Mouse (Mus musculus) erythroid progenitor cell, adult 5-6 weeks (primary cell): ENCODE measurements at regions not wholly inside any gene's neighbourhood (a gene's known extent, or its start where the extent isn't known, plus 50 kb on each side); places are given as distances from the start of the nearest gene placed in this dataset.

Experiments
- ATAC-seq: replicated peaks from 2 replicates; pipeline ENCODE4 v1.8.0; 2016; ENCODE audit warnings: moderate number of reproducible peaks, mild to moderate bottlenecking, moderate TSS enrichment, inconsistent platforms; ENCODE audit not compliant: poor library complexity, low FRiP score, severe bottlenecking

DNA sequence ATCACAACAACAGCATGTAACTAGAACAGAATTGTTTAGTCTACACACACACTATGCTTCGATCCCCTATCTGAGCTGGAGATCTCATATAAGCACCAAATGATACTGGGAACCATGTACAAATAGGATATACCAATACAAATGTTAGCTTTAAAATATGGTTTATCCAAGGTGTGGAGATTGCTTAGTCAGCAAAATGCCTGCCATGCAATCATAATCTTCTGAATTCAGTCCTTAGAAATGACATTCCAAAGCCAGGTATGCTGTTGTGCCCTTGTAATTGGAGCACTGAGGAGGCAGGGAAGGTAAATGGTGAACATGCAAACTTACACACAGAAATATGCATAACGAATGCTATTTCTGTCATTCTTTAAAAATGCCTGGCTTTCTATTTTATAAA is 54.0 kb upstream of the Thsd7b start:
- ATAC-seq: no peak

GRCm38 (mm10) chr1:129208806-129209205 is 64.3 kb upstream of the Thsd7b start:
- no peak for ATAC-seq

DNA sequence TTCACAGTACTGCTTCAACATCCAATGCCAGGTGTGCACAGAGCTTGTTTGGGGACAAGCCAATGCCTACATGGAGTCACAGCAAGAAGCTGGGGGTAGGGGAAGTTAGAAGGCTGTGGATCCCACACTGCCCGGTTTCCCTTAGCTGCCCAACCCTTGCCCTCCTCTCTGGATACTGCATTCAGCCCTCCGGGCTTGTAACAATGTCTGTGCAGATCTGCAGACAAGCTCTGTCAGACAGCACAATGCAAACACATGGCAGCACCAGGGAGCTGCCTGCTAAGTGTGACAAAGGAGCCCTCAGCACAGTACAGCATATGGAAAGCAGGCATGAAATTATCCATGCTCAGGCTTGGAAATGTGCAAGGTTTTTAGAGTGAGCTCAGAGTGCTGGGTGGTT is 64.7 kb upstream of the Thsd7b start:
- ATAC-seq: no peak

DNA sequence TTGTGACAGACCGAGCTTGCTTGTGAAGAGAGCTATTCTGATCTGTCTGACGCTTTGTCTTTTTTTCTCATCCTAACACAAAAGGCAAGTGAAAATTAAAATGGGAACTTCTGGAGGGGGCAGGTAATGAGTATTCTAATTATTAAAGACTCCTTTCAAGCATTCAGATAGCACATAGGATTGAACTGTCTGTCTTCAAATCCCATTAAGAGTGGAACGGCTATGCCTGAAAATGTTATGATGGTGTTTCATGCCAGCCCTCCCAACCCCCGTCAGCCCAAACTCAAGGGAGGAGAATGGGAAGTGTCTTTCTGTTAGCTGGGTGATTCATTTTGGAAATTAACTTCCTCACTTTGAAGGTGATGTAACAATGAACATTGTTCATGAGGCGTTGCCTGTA is 65.4 kb upstream of the Thsd7b start:
- ATAC-seq: no peak

- no peak for ATAC-seq
Observed at GRCm38 (mm10) chr1:129180174-129180759, 92.8 kb upstream of the Thsd7b start.

GRCm38 (mm10) chr1:129169936-129170335 is 103.2 kb upstream of the Thsd7b start:
- ATAC-seq: no peak

- ATAC-seq: no peak
Observed at GRCm38 (mm10) chr1:129150643-129151042, 122.5 kb upstream of the Thsd7b start.

DNA sequence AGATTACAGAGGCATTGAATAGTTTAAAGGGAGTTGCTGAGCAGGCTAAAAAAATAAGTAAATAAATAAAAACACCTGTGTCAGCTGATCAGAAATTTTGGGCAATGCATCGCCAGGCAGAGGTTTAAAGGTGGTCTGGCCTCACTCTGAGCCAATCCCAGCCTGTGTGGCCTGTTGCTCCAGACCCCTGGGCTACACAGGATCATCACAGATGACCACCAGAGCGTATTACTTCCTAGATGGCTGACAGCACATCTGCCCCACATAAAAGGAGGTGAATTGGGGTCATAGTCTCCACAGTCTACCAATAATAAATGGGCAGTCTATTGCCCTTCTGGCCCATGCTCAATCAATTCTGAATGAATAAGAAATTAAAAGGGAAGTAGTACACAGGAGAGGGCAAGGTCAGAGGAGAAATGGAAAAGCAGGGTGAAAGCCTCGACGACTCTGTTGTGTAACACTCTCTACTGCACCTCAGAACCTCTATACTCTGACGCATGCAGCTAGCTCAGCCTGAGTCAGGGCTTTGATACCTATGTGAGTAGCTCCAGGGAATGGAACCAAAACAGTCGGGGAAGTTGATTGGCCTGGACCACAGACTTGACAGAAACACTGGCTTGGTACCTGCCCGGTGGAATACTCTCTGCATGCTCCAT is 124.2 kb upstream of the Thsd7b start:
- no peak for ATAC-seq

- ATAC-seq: no peak
Observed at GRCm38 (mm10) chr1:129146395-129147094, 126.6 kb upstream of the Thsd7b start.

DNA sequence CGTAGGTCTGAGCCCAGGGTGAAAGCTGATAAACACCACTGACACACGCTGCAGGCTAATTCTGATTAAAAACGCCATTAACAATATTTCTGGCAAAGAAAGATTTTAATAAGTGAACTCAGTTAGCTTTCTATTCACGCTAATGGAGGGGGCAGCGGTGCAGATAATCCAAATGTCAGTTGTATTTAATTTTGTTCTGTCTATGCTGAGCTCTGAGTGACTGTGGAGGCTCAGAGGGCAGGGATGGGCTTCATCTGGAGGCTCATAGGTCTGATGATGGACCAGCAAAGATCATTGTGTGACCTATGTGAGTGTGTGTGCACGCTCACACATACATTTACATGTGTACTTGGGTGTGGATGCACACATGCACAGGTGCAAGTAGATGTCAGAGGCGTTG is 134.3 kb upstream of the Thsd7b start:
- no peak for ATAC-seq

- ATAC-seq: no peak
Observed at GRCm38 (mm10) chr1:129106961-129107557, 166.0 kb upstream of the Thsd7b start.

DNA sequence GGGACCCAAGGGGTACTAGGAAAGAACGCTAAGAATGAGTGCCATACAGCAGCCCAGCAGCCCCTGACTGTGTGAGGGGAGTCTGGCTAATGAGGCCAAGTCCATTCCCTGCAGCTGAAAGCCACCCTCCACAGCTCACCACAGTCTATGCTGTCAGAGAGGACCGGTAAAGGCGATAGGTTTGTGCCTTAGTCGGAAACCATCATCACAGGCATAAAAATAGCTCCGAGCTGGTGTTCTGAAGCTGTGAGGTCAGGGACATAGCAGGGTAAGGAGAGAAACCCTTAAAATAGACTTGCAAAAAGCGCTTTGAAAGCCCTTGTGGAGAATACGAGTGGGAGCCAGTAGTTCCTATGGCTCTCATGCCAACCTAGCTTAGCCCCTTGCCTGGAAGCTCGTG is 172.1 kb upstream of the Thsd7b start:
- ATAC-seq: no peak

GRCm38 (mm10) chr1:129078274-129078673 is 194.8 kb upstream of the Thsd7b start:
- ATAC-seq: no peak

- no peak for ATAC-seq
Observed at GRCm38 (mm10) chr1:129057182-129057581, 215.9 kb upstream of the Thsd7b start.

DNA sequence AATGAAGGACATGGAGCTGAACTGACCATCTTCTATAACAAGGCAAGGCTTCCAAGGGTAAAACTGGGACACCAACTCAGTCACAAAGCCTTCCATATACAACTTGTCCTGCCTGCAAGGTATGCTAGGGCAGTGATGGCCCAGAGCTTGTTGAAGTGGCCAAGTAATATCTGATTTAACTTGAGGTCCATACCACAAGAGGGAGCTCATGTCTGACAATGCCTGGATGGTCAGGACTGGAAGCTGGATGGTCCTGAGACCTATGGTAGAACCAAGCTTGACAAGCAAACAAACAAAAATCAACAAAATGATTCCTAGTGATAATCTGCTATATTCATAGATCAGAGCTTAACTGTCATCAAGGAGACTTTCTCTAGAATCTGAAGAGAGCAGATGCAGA is 217.8 kb upstream of the Thsd7b start:
- no peak for ATAC-seq

DNA sequence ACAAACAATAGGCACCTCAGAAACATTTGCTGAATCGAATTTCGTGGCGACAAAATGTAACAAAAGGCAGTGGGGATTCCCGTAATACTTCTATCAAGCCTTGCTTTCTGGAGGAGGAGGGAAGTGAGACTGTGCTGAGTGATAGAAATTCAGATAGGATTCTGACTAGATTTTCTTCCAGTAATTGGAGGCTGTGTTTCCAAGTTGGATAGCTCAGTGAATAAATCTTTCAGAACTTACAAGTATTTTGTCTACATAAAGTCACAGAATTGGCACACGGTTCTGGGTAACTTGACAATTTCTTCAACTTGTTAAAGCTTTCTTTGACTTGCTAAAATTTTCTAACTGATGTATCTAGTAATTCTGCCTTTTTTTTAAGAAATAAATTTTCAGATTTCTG is 239.4 kb upstream of the Thsd7b start:
- ATAC-seq: no peak

DNA sequence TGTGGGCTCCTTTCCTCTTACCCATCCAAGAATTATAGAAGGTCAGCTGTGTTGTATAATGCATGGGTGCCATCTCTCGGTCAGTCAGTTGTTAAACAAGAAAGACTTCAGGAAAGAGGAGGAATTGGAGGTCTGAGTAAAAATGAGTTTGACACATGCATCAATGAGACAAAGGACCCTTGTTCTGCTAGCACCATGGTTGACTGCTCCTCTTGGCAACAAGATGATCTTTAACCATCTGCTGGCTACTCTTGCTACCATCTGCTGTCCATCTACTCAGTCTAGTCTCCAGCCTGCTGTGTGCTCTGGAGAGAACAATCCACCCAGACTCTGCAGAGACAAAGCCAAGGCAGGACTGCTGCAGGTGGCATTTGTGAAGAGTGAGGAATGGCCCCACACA is 267.2 kb upstream of the Thsd7b start:
- no peak for ATAC-seq

DNA sequence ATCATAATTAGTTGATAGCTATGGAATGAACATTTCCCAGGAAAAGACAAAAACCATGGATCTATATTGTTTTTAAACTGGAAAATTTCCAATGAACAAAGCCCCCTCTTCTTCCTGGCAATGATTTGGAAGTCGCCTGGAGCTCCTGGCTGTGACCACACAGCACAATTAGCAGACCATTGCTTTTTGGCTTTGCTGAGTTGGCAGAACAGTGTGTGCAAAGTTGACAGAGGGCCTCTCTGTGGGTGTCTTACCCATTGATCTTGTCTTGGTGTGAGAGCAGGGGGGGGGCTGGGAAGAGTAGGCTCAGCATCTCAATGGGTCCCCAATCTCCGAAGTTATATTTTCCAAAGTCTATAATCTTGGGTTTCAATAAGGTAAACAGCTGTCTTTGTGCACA is 270.8 kb upstream of the Thsd7b start:
- no peak for ATAC-seq

GRCm38 (mm10) chr1:129001766-129002165 is 271.3 kb upstream of the Thsd7b start:
- no peak for ATAC-seq

DNA sequence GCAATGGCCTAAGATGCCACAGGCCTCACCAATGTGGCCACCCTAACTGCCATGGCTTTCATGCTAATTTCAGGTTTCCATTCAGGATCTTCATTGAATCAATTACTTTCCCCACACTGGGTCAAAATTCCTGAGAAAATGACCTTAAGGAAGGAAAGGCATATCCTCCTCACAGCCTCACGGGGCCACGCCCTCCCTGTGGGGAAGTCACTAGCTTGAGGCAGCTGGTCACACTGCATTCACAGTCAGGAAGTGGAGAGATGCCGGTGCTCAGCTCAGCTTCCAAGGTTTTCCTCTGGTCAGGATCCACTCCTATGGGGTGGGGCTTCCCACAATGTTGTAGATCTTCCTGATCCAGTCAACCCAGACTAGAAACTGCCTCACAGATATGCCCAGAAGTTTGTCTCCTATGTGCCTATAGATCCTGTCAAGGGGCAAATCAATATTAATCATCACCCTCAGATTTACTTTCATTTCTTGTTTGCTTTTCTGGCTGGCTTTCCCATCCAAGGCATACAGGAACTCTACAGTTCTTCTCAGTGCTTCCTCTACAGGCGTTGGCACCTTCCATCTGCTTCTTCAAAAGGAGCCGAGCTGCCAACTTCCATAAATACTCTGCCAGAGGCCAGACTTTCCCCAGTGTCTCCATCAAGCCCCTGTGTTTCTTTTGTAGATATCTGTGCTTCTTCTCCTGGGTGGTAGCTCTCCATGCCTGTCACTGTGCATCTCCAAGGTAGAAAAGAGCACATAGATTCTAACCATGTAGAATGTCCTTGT is 273.2 kb upstream of the Thsd7b start:
- ATAC-seq: no peak
